Comparison of ENCODE assay signal across 9 mouse cellular contexts in genomic region chr6:28831854-28832750, GRCm38 (mm10). TPM values are rescaled to one million over a fixed set of nuclear protein-coding genes. Genes with fewer than 3 reads are reported as not detected.
DNase-seq lines count a peak whose midpoint lies in the region; ATAC-seq and TF ChIP-seq lines count a peak whose summit lies in the region.
"Had no signal": no experiment of that assay in that cellular context is flagged by ENCODE, and none has a peak within 500 bp of the region (broad histone marks: within the 10 kb centered on the region; RNA-seq: fewer than 3 reads in every experiment).

No protein-coding gene starts in this region.

- no peak for TF ChIP-seq POLR2A in limb, embryonic 14.5 days (IDR thresholded peaks at IDR 0.05; ENCODE audit: borderline replicate concordance, extremely low read depth, insufficient read depth, insufficient read length)
- no peak for TF ChIP-seq POLR2A in myocyte (IDR thresholded peaks at IDR 0.05; ENCODE audit: insufficient read length, low read depth)

- H3K9me3 ChIP-seq in ES-E14 (ENCODE audit: control insufficient read depth, insufficient read depth, low read depth, low read length) = no peaks in the 10 kb centered on the region
- H3K9me3 ChIP-seq in limb, embryonic 14.5 days (ENCODE audit: control insufficient read depth, low read length) = no peaks in the 10 kb centered on the region

- H3ac ChIP-seq in myocyte (ENCODE audit: control insufficient read depth, insufficient read length) = peak overlapping the region; percentile 23

- H3K79me2 ChIP-seq in myocyte (ENCODE audit: control insufficient read depth, insufficient read depth) = peaks cover 6% of the 10 kb centered on the region

- peak; percentile 48 for DNase-seq in gastrocnemius, postnatal 10 days
- DNase-seq in gastrocnemius, postnatal 25 days = no peak
- DNase-seq in ES-E14 (ENCODE audit: low read depth, low spot score) = no peak
- peak; percentile 71 for DNase-seq in embryo, embryonic 10.5 days (ENCODE audit: low spot score)
- DNase-seq in limb, embryonic 14.5 days (ENCODE audit: low spot score) = peak; percentile 36
- peak; percentile 11 to 45 for DNase-seq in thymus, postnatal 36 days

- H3K36me3 ChIP-seq in ES-E14 (ENCODE audit: control insufficient read depth, insufficient read depth, low read length, poor library complexity, severe bottlenecking) (no peaks in the 10 kb centered on the region; the same call in 1 of the 2 replicates), myocyte (ENCODE audit: control insufficient read depth, insufficient read depth) (no peaks in the 10 kb centered on the region)
- H3K36me3 ChIP-seq in limb, embryonic 14.5 days (ENCODE audit: control insufficient read depth, insufficient read depth, low read length) = no peaks in the 10 kb centered on the region

- H3K4me1 ChIP-seq in ES-E14 (ENCODE audit: control insufficient read depth in 2 of 2, insufficient read depth in 2 of 2, low read length in 2 of 2, poor library complexity in 1 of 2) = peaks cover 0 to 8% of the 10 kb centered on the region in 2 experiments; a peak in 2 of 4 replicates
- H3K4me1 ChIP-seq in limb, embryonic 14.5 days (ENCODE audit: control insufficient read depth, insufficient read depth, low read length) = peaks cover 7% of the 10 kb centered on the region; the same call in 1 of the 2 replicates

- peak overlapping the region; percentile 100 for H3K4me2 ChIP-seq in limb, embryonic 14.5 days (replicated peaks; ENCODE audit: low read depth, low read length, severe bottlenecking)
- H3K4me2 ChIP-seq in myocyte (ENCODE audit: low read depth) = peak overlapping the region; percentile 38

- H3K27ac ChIP-seq in ES-E14 (ENCODE audit: insufficient read depth, low read depth, low read length, poor library complexity, severe bottlenecking) = no peak overlapping the region
- H3K27ac ChIP-seq in limb, embryonic 14.5 days (replicated peaks; ENCODE audit: low read depth, low read length) = no peak overlapping the region

- peaks cover 29% of the 10 kb centered on the region for H3K27me3 ChIP-seq in limb, embryonic 14.5 days (ENCODE audit: control insufficient read depth, insufficient read depth, low read length)
- no peaks in the 10 kb centered on the region for H3K27me3 ChIP-seq in myocyte (ENCODE audit: control insufficient read depth, insufficient read depth, insufficient read length)

- peak; percentile 13 to 14; a peak in 1 of 4 replicates for ATAC-seq in hematopoietic stem cell, adult 5-6 weeks (replicated peaks in 1 of 2; ENCODE audit: insufficient read depth in 1 of 2, low FRiP score in 2 of 2, low TSS enrichment in 1 of 2, low read depth in 1 of 2, poor library complexity in 2 of 2, severe bottlenecking in 2 of 2)
- peak; percentile 64 for ATAC-seq in limb, embryonic 14.5 days (ENCODE audit: low FRiP score, low read depth)

- H3K4me3 ChIP-seq in ES-E14 (ENCODE audit: insufficient read depth in 1 of 2, low read depth in 1 of 2, low read length in 2 of 2, poor library complexity in 1 of 2, severe bottlenecking in 1 of 2) (peak overlapping the region; percentile 84 to 86), myocyte (no peak overlapping the region)
- H3K4me3 ChIP-seq in limb, embryonic 14.5 days (replicated peaks; ENCODE audit: low read length) = peak overlapping the region; percentile 59

- in situ Hi-C loops in ES-E14 (cut with MboI; ENCODE audit: low sequenced_read_pairs in 2 of 2, unreplicated experiment in 2 of 2) = no loop called here

- peak overlapping the region; percentile 66 for H3K9ac ChIP-seq in ES-E14 (ENCODE audit: insufficient read depth, low read depth, low read length, poor library complexity, severe bottlenecking)
- peak overlapping the region; percentile 60 for H3K9ac ChIP-seq in limb, embryonic 14.5 days (ENCODE audit: low read depth, low read length, severe bottlenecking)

- under 1% methylated on average over 41 of the region's 82 CpGs for WGBS in limb, embryonic 14.5 days

TF ChIP-seq in ES-E14, 5 proteins besides CTCF, POLR2A, EP300 and RAD21:
- TF ChIP-seq HCFC1 (IDR thresholded peaks at IDR 0.05; ENCODE audit: borderline replicate concordance, insufficient read depth, low read length) (no peak), ZNF384 (IDR thresholded peaks at IDR 0.05; ENCODE audit: low read depth, low read length) (no peak), MAFK (IDR thresholded peaks at IDR 0.05; ENCODE audit: insufficient read depth, low read depth, low read length) (no peak), CHD2 (IDR thresholded peaks at IDR 0.05; ENCODE audit: low read depth, low read length) (no peak), ZC3H11A (IDR thresholded peaks at IDR 0.05; ENCODE audit: borderline replicate concordance, low read depth, low read length) (no peak)

TF ChIP-seq in myocyte, 11 proteins besides CTCF, POLR2A, EP300 and RAD21:
- no peak for TF ChIP-seq TCF12 (IDR thresholded peaks at IDR 0.05; ENCODE audit: insufficient read depth, poor library complexity, severe bottlenecking)
- no peak for TF ChIP-seq REST (IDR thresholded peaks at IDR 0.05; ENCODE audit: insufficient read depth, insufficient read length)
- TF ChIP-seq TCF3 (IDR thresholded peaks at IDR 0.05; ENCODE audit: insufficient read length, low read depth) = no peak
- TF ChIP-seq SRF (IDR thresholded peaks at IDR 0.05; ENCODE audit: control insufficient read depth, insufficient read length, low read depth) = no peak
- TF ChIP-seq MYOG (IDR thresholded peaks at IDR 0.05; ENCODE audit: control insufficient read depth in 1 of 3, insufficient read depth in 1 of 3, insufficient read length in 2 of 3, low read depth in 2 of 3) = no peak
- TF ChIP-seq MYOD1 (IDR thresholded peaks at IDR 0.05; ENCODE audit: control insufficient read depth in 1 of 3, insufficient read length in 2 of 3, low read depth in 2 of 3) = no peak
- no peak for TF ChIP-seq CEBPB (IDR thresholded peaks at IDR 0.05; ENCODE audit: insufficient read depth, poor library complexity, severe bottlenecking)
- no peak for TF ChIP-seq POLR2AphosphoS2 (IDR thresholded peaks at IDR 0.05; ENCODE audit: insufficient read length, low read depth)
- no peak for TF ChIP-seq MAX (IDR thresholded peaks at IDR 0.05; ENCODE audit: low read depth)
- TF ChIP-seq USF1 (IDR thresholded peaks at IDR 0.05; ENCODE audit: low read depth) = no peak
- TF ChIP-seq E2F4 (IDR thresholded peaks at IDR 0.05; ENCODE audit: insufficient read depth) = no peak

RNA-seq across cellular contexts. Expression of gene Lrrc4, which starts 0.6 kb away (rescaled TPM):
- total RNA-seq in gastrocnemius, postnatal 10 days (2021) = 1 to 10 TPM; 1.0 to 1.1 TPM
- under 1 TPM; 0.19 to 0.49 TPM for total RNA-seq in gastrocnemius, postnatal 25 days (2021)
- total RNA-seq in ES-E14 (2012; rRNA removed) = 0.85 and 1.2 TPM in 2 replicates
- total RNA-seq in hematopoietic stem cell, adult 5-6 weeks (2017) = not detected in 2 replicates
- polyA plus RNA-seq in limb, embryonic 14.5 days (2012; rRNA removed) = 0.99 and 1.0 TPM in 2 replicates
- polyA plus RNA-seq in limb, embryonic 14.5 days (2014; fragmentation: Nextera tagmentation; extraction: Ambion mirVana) = 0.61 TPM in 2 replicates
- 0.72 TPM for polyA plus RNA-seq in myocyte (2012; fragmentation: generic; extraction: Trizol)
- polyA plus RNA-seq: G1E had no signal

Comparison
In these comparisons a context has a peak if more than half of its experiments do, and no peak if none do; other contexts are left out.
1. DNase-seq: peak in gastrocnemius, postnatal 10 days (single experiment), embryo, embryonic 10.5 days (single experiment), limb, embryonic 14.5 days (single experiment) and thymus, postnatal 36 days (2 of 2); none in gastrocnemius, postnatal 25 days (single experiment) and ES-E14 (single experiment).